Mouse (Mus musculus) brain, embryonic 14.5 days (tissue): Measurements from ENCODE around the gene Tram2. TPM values are rescaled to one million over a fixed set of nuclear protein-coding genes. Genes with fewer than 3 reads are reported as not detected.
A peak's percentile ranks its signal among the peaks of the same experiment; 100 is the strongest.

Source experiments
- DNase-seq: peaks from one replicate; pipeline ENCODE4 v3.0.0-alpha.2; 2011; ENCODE audit warnings: low read depth
- CTCF ChIP-seq: fragments of 200-500 bp; IDR thresholded peaks from 2 replicates; pipeline ENCODE4 v1.5.1; 2012; ENCODE audit warnings: inconsistent platforms, mild to moderate bottlenecking, moderate library complexity, borderline replicate concordance; ENCODE audit not compliant: insufficient read depth, insufficient read length; ENCODE audit errors: extremely low read depth
- POLR2A ChIP-seq: fragments of 200-500 bp; IDR thresholded peaks from 2 replicates; pipeline ENCODE4 v1.6.1; 2012; ENCODE audit warnings: mild to moderate bottlenecking, inconsistent platforms, borderline replicate concordance; ENCODE audit not compliant: poor library complexity, insufficient read depth, insufficient read length, severe bottlenecking; ENCODE audit errors: extremely low read depth
- polyA plus RNA-seq: library from polyadenylated mRNA; depleted of rRNA; stranded (reverse); fragments of >200 nt; gene quantifications from 2 replicates; pipeline ENCODE4 v1.2.3, GENCODE M21; 2012

The Tram2 gene
- polyA plus RNA-seq, 1 experiment, result 5.2 TPM

DNA sequence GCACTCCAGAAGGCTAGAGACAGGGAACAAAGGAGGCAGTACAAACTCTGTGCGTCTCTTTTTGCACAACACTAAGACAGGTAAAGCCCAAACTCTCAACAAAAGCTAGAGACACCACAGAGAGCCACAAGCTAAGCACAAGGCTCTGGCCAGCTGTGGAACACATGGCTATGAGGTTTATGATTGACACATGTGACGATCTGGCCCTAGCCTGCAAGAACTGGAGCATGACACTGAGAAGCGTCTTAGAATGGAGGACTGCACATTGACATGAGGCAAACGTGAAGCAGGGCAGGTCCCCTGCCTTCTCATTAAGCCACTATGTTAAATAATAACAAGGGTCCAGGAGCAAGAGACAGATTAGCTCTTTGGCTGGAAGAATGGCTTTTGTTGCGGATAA is 1.8 kb downstream of the Tram2 start:
- TF ChIP-seq POLR2A, result no peak
- no peak for TF ChIP-seq CTCF
- no peak for DNase-seq

GRCm38 (mm10) chr1:21075986-21076495 is 3.0 kb downstream of the Tram2 start:
- TF ChIP-seq CTCF, result no peak
- no peak for TF ChIP-seq POLR2A
- no peak for DNase-seq

GRCm38 (mm10) chr1:21074231-21074630 is 4.8 kb downstream of the Tram2 start:
- peak; percentile 87 for DNase-seq
- TF ChIP-seq POLR2A (no peak), CTCF (peak; percentile 10; the same call in 1 of the 2 replicates)

DNA sequence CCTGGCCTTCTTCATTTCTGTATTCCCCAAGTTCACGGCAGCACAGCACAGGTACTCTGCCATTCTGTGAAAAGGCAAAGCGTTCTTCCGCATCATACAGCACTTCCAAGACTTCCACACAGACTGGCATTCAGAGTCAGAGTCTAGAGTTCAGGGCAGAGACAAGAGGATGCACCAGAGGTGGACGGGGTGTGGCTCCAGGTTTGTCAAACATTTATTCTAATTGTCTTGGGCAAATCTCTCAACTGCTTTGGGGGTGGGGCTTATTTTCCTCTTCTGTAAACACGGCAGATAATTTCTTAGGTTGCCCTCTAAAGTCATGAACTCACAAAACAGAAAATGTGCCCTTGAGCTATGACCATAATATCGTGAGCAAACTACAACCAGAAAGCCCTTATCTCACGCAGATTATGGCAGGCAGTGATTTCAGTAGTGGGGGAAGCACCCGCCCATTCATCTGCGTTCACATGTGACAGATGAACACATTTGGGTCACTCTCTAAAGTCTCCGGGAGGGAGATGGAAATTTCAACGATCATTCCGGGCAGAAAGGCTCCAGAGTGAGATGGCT is 6.1 kb downstream of the Tram2 start:
- TF ChIP-seq POLR2A, result no peak
- DNase-seq, result no peak

DNA sequence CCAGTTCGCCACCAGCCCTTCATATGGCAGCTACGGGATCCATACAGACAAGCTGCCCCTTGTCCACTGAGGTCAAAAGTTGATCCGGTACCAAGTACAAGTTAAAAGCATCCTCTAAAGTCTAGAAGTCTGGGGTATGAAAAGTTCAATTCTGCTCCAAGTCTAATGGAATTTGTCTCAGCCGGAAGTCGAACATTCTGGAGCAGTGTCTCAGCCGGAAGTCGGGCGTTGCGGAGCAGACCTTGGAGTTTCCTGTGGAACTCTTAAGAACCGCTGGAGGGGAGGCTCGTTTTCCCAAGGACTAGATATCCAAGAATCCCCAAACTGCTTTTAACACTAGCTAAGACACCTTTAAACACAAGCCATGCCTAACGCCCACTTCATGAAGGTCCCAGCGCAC is 8.4 kb downstream of the Tram2 start:
- DNase-seq, result no peak
- no peak for TF ChIP-seq POLR2A
- no peak for TF ChIP-seq CTCF

GRCm38 (mm10) chr1:21069830-21070522 is 9.1 kb downstream of the Tram2 start:
- DNase-seq, result no peak
- TF ChIP-seq CTCF (no peak), POLR2A (no peak)

DNA sequence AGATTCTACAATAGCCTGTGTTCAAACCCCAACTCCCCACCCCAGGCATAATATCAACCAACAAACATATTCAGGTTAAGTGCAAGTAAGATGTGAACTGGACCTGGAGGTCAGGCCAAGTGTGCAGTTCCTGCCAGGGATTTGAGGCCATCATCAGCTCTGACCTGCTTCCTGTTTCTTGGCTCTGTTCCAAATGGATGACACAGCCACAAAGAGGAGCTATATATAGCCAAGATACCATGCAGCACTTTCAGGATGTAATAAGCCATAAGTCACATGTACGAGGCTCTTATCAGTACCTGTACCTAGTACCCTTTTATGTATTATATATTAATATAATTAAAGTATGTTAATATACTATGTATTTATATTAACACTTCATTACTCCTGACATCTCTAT is 10.5 kb downstream of the Tram2 start:
- no peak for DNase-seq
- no peak for TF ChIP-seq CTCF
- no peak for TF ChIP-seq POLR2A

- DNase-seq, result peak; percentile 53
- no peak for TF ChIP-seq POLR2A
- TF ChIP-seq CTCF, result no peak
Measured at GRCm38 (mm10) chr1:21067536-21068221, 11.3 kb downstream of the Tram2 start.

DNA sequence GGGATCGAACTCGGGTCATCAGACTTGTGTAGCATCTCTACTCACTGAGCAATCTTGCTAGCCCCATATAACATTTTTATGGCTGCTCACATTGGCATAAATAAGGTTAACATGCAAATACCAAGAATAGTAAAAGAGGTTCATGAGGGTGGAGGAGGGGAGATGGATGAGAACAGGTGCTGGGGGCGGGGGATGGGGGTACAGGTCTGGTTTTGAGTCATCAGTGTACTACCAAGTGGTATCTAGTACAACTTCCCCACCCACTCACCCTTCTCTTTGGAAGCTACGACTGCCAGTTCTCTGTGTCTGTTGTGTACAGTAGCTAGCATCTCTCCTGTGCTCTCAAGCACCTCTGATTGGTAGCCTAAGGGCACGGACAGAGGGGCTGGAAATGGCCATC is 14.9 kb downstream of the Tram2 start:
- no peak for DNase-seq
- TF ChIP-seq POLR2A, result no peak
- TF ChIP-seq CTCF, result no peak

DNA sequence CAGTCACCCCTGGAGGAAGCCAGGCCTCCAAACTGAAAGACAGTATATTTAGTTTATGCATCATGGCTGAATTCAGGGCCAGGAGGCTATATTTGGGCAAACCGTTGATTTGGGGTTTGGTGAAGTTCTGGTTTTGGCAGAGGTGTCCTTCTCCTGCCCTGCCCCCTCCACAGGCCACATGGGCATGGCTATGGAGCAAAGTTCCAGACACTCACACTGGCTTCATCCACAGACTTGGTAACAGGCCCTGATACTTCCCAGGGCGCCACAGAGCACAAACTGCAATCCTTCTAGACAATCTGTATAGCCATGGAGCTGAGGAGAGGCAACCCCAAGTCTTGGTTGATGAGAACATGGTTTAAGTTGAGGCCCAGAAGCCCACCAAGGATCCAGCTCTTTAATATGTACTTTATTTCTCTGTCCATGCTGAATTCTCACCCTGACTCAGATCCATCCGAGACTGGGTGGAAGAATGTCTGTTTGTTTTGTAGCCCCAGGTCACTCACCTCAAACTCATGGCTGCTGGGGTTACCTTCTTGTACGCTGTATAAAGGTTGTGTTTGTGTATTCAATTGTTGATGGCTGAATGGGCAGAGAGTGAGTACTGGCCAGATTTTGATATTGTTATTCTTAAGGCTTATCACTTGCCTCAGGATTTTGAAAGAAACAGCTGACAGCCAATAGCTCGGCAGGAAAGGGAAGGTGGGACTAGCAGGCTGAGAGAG is 19.5 kb downstream of the Tram2 start:
- TF ChIP-seq POLR2A (no peak), CTCF (no peak)
- no peak for DNase-seq

GRCm38 (mm10) chr1:21053009-21053408 is 26.0 kb downstream of the Tram2 start:
- TF ChIP-seq POLR2A (no peak), CTCF (no peak)
- DNase-seq, result peak; percentile 21
